Mouse (Mus musculus) stomach, postnatal 0 days (tissue): ENCODE measurements at regions not wholly inside any gene's neighbourhood (a gene's known extent, or its start where the extent isn't known, plus 50 kb on each side); places are given as distances from the start of the nearest gene placed in this dataset.

Experiments
- ATAC-seq: fragments of 200-750 bp; cut with Nextera tagmentation; 2 replicates; pipeline ENCODE4 v1.8.0; 2017; ENCODE audit not compliant: low FRiP score, low TSS enrichment
- DNase-seq: peaks from one replicate; pipeline ENCODE4 v3.0.0-alpha.2; 2016; ENCODE audit warnings: low spot score
- H3K27ac ChIP-seq: fragments of 300-500 bp; sonication (generic); replicated peaks from 2 replicates; pipeline ENCODE4 v1.5.1; 2014; ENCODE audit warnings: mild to moderate bottlenecking, control low read depth
- H3K27me3 ChIP-seq: fragments of 300-500 bp; sonication (generic); 2 replicates; pipeline ENCODE4 v1.6.1; 2014; ENCODE audit warnings: low read length; ENCODE audit not compliant: control insufficient read depth, insufficient read depth
- H3K36me3 ChIP-seq: fragments of 300-500 bp; sonication (generic); 2 replicates; pipeline ENCODE4 v1.6.1; 2014; ENCODE audit warnings: low read length, mixed read lengths; ENCODE audit not compliant: control insufficient read depth, insufficient read depth
- H3K4me1 ChIP-seq: fragments of 300-500 bp; sonication (generic); replicated peaks from 2 replicates; pipeline ENCODE4 v1.6.1; 2014; ENCODE audit warnings: antibody characterized with exemption; ENCODE audit not compliant: control insufficient read depth, insufficient read depth
- H3K4me2 ChIP-seq: fragments of 300-500 bp; sonication (generic); replicated peaks from 2 replicates; pipeline ENCODE4 v1.6.1; 2014; ENCODE audit warnings: low read depth, mild to moderate bottlenecking, control low read depth, moderate library complexity
- H3K4me3 ChIP-seq: fragments of 300-500 bp; sonication (generic); 2 replicates; pipeline ENCODE4 v1.5.1; 2014; ENCODE audit warnings: low read depth, low read length, control low read depth
- H3K9ac ChIP-seq: fragments of 300-500 bp; sonication (generic); 2 replicates; pipeline ENCODE4 v1.6.1; 2014; ENCODE audit warnings: mild to moderate bottlenecking, low read length, control low read depth, mixed read lengths
- H3K9me3 ChIP-seq: fragments of 300-500 bp; sonication (generic); 2 replicates; pipeline ENCODE4 v1.6.1; 2016; ENCODE audit warnings: low read length; ENCODE audit not compliant: control insufficient read depth
- CTCF ChIP-seq: IDR thresholded peaks from 2 replicates; pipeline ENCODE4 v1.5.1; 2016; ENCODE audit warnings: antibody characterized with exemption, low read depth, mild to moderate bottlenecking, moderate library complexity
- EP300 ChIP-seq: optimal IDR thresholded peaks from 2 replicates; pipeline ENCODE3; 2016; ENCODE audit warnings: antibody characterized with exemption
- WGBS: fragments of 180-500 bp; shearing (Covaris S2); extraction: QIAGEN DNeasy Blood & Tissue Kit; methylation state at CpG from one replicate; pipeline ENCODE4 v1.1.7; 2014; 5-methylcytosine and 5-hydroxymethylcytosine counted together

- Histone ChIP-seq H3K4me1 (no peaks in the 10 kb centered on the region), H3K27me3 (no peaks in the 10 kb centered on the region), H3K4me3 (no peak overlapping the region), H3K27ac (no peak overlapping the region), H3K9me3 (no peaks in the 10 kb centered on the region), H3K4me2 (no peak overlapping the region), H3K9ac (no peak overlapping the region), H3K36me3 (no peaks in the 10 kb centered on the region)
- ATAC-seq: no peak
- WGBS: 80% methylated on average over 15 of the region's 15 CpGs
- no peak for TF ChIP-seq CTCF
- no peak for TF ChIP-seq EP300
- no peak for DNase-seq
Measured at GRCm38 (mm10) chr2:72781369-72782275, 198.6 kb downstream of the Sp3 start.

DNA sequence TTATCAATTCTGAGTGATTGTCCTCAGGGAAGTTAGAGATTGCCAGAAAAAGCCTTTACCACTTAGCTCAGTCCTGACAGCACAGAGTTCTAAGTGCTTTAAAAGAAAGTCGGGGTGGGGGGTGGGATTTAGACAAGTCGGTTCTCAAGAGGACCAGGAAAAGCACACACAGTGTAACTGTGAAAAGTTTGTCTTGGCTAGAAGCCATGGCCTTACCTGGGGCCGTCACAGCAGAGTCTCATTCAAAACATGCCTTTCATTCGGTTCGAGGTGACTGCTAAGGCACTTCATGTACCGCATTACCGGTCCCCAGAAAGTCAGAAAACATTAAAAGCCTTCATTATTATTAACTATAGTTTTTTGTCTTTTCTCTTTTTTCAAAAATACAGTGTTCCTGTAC, 197.9 kb downstream of the Sp3 start:
- H3K4me2 ChIP-seq: no peak overlapping the region
- 31% methylated on average over 7 of the region's 7 CpGs for WGBS
- no peak overlapping the region for H3K27ac ChIP-seq
- no peaks in the 10 kb centered on the region for H3K4me1 ChIP-seq
- no peaks in the 10 kb centered on the region for H3K36me3 ChIP-seq
- no peak overlapping the region for H3K4me3 ChIP-seq
- ATAC-seq (peak; percentile 63; the same call in 1 of the 2 replicates), DNase-seq (peak; percentile 59)
- H3K9me3 ChIP-seq: no peaks in the 10 kb centered on the region
- TF ChIP-seq CTCF: no peak
- no peak for TF ChIP-seq EP300
- no peaks in the 10 kb centered on the region for H3K27me3 ChIP-seq
- no peak overlapping the region for H3K9ac ChIP-seq

- WGBS: 72% methylated on average over 8 of the region's 8 CpGs
- ATAC-seq: peak; percentile 68; the same call in 1 of the 2 replicates
- H3K27ac ChIP-seq: no peak overlapping the region
Measured at GRCm38 (mm10) chr2:72785365-72786043, 194.7 kb downstream of the Sp3 start.

GRCm38 (mm10) chr2:72786044-72786737, 194.1 kb downstream of the Sp3 start:
- peak; percentile 57; the same call in 1 of the 2 replicates for ATAC-seq
- WGBS: 48% methylated on average over 5 of the region's 5 CpGs
- no peaks in the 10 kb centered on the region for H3K9me3 ChIP-seq
- no peak overlapping the region for H3K4me2 ChIP-seq
- H3K9ac ChIP-seq: no peak overlapping the region
- H3K27ac ChIP-seq: no peak overlapping the region
- H3K27me3 ChIP-seq: no peaks in the 10 kb centered on the region
- H3K4me3 ChIP-seq: no peak overlapping the region
- TF ChIP-seq EP300 (no peak), CTCF (no peak)
- no peak for DNase-seq
- no peaks in the 10 kb centered on the region for H3K36me3 ChIP-seq
- H3K4me1 ChIP-seq: no peaks in the 10 kb centered on the region

More at GRCm38 (mm10) chr2:72785365-72786043, 194.7 kb downstream of the Sp3 start:
- Histone ChIP-seq H3K9me3 (no peaks in the 10 kb centered on the region), H3K4me1 (no peaks in the 10 kb centered on the region), H3K9ac (no peak overlapping the region), H3K27me3 (no peaks in the 10 kb centered on the region), H3K4me3 (no peak overlapping the region), H3K4me2 (no peak overlapping the region), H3K36me3 (no peaks in the 10 kb centered on the region)
- no peak for DNase-seq
- TF ChIP-seq CTCF (no peak), EP300 (no peak)

DNA sequence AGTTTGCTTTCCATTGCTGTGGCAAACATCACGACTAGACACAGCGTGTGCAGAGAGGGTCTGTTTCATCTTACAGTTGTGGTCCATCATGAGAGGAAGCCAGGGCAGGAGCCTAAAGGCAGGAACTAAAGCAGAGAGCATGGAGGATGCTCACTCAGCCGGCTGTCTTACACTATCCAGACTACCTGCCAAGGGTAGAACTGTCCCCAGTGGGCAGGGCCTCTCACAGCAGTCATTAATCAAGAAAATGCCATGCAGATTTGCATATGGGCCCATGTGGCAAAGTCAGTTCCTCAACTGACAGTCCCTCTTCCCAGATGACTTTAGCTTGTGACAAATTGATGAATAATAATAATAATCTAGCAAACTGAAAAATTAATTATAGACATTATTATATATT, 192.6 kb downstream of the Sp3 start:
- ATAC-seq: no peak

More for the DNA sequence above, 192.6 kb downstream of the Sp3 start:
- Histone ChIP-seq H3K4me2 (no peak overlapping the region), H3K9ac (no peak overlapping the region), H3K36me3 (no peaks in the 10 kb centered on the region), H3K4me1 (no peaks in the 10 kb centered on the region), H3K4me3 (no peak overlapping the region), H3K9me3 (no peaks in the 10 kb centered on the region), H3K27me3 (no peaks in the 10 kb centered on the region), H3K27ac (no peak overlapping the region)
- no peak for TF ChIP-seq EP300
- no peak for TF ChIP-seq CTCF
- WGBS: 66% methylated on average over 3 of the region's 3 CpGs
- DNase-seq: no peak
